Mouse (Mus musculus) lung, embryonic 14.5 days (tissue): Measurements from ENCODE around the gene Mpc1. TPM values are rescaled to one million over a fixed set of nuclear protein-coding genes. Genes with fewer than 3 reads are reported as not detected.
"Not testable (repeated sequence)": the region's sequence is repeated elsewhere in the genome, so short reads cannot be mapped to it uniquely, and the experiment has no call there.

Experiments used
- ATAC-seq: fragments of 200-750 bp; cut with Nextera tagmentation; 2 replicates; pipeline ENCODE4 v1.8.0; 2017; ENCODE audit warnings: mild to moderate bottlenecking, moderate TSS enrichment, moderate library complexity; ENCODE audit not compliant: insufficient read depth
- DNase-seq: peaks from one replicate; pipeline ENCODE4 v3.0.0-alpha.2; 2015
- H3K27ac ChIP-seq: fragments of 300-500 bp; sonication (generic); 2 replicates; pipeline ENCODE4 v1.5.1; 2014; ENCODE audit warnings: low read depth, mild to moderate bottlenecking, moderate library complexity
- H3K27me3 ChIP-seq: fragments of 300-500 bp; sonication (generic); 2 replicates; pipeline ENCODE4 v1.6.1; 2014; ENCODE audit warnings: low read length, control low read depth; ENCODE audit not compliant: insufficient read depth
- H3K36me3 ChIP-seq: fragments of 300-500 bp; sonication (generic); 2 replicates; pipeline ENCODE4 v1.6.1; 2014; ENCODE audit warnings: control low read depth; ENCODE audit not compliant: insufficient read depth
- H3K4me1 ChIP-seq: fragments of 300-500 bp; sonication (generic); 2 replicates; pipeline ENCODE4 v1.6.1; 2014; ENCODE audit warnings: antibody characterized with exemption, control low read depth; ENCODE audit not compliant: insufficient read depth
- H3K4me2 ChIP-seq: fragments of 300-500 bp; sonication (generic); 2 replicates; pipeline ENCODE4 v1.6.1; 2014; ENCODE audit warnings: mild to moderate bottlenecking
- H3K4me3 ChIP-seq: fragments of 300-500 bp; sonication (generic); 2 replicates; pipeline ENCODE4 v1.5.1; 2014; ENCODE audit warnings: low read depth, low read length
- H3K9ac ChIP-seq: fragments of 300-500 bp; sonication (generic); 2 replicates; pipeline ENCODE4 v1.6.1; 2014
- H3K9me3 ChIP-seq: fragments of 300-500 bp; sonication (generic); 2 replicates; pipeline ENCODE4 v1.6.1; 2016; ENCODE audit warnings: low read depth, low read length, control low read depth
- CTCF ChIP-seq: IDR thresholded peaks from 2 replicates; pipeline ENCODE4 v1.5.1; 2016; ENCODE audit warnings: antibody characterized with exemption, low read depth
- WGBS: fragments of 180-500 bp; shearing (Covaris S2); extraction: QIAGEN DNeasy Blood & Tissue Kit; methylation state at CpG from one replicate; pipeline ENCODE4 v1.1.7; 2014; 5-methylcytosine and 5-hydroxymethylcytosine counted together
- polyA plus RNA-seq: library from polyadenylated mRNA; unstranded; fragments of >200 nt; fragmentation: Nextera tagmentation; extraction: Ambion mirVana; gene quantifications from 2 replicates; pipeline ENCODE4 v1.2.1, GENCODE M21; 2014

The Mpc1 gene
- polyA plus RNA-seq, 1 experiment from 2014 or later, result 154 TPM

GRCm38 (mm10) chr17:8328511-8329174 is 45.9 kb downstream of the Mpc1 start:
- no peak; the same call in 1 of the 2 replicates for ATAC-seq
- Histone ChIP-seq H3K9ac (no peak overlapping the region), H3K4me1 (no peaks in the 10 kb centered on the region), H3K4me2 (no peak overlapping the region), H3K27ac (no peak overlapping the region), H3K27me3 (no peaks in the 10 kb centered on the region), H3K4me3 (no peak overlapping the region), H3K9me3 (no peaks in the 10 kb centered on the region), H3K36me3 (peaks cover 5% of the 10 kb centered on the region; the same call in 1 of the 2 replicates)
- 71% methylated on average over 7 of the region's 7 CpGs for WGBS
- peak; percentile 30 for DNase-seq
- TF ChIP-seq CTCF, result peak; percentile 54

GRCm38 (mm10) chr17:8330602-8331001 is 47.9 kb downstream of the Mpc1 start:
- Histone ChIP-seq H3K4me3 (no peak overlapping the region), H3K9ac (no peak overlapping the region), H3K36me3 (peaks cover 5% of the 10 kb centered on the region; the same call in 1 of the 2 replicates), H3K9me3 (no peaks in the 10 kb centered on the region), H3K4me2 (no peak overlapping the region), H3K27ac (no peak overlapping the region), H3K4me1 (no peaks in the 10 kb centered on the region), H3K27me3 (no peaks in the 10 kb centered on the region)
- ATAC-seq, result no peak
- DNase-seq, result no peak
- 70% methylated on average over 5 of the region's 5 CpGs for WGBS
- no peak for TF ChIP-seq CTCF

GRCm38 (mm10) chr17:8337159-8337558 is 54.5 kb downstream of the Mpc1 start, which contains the start of gene Prr18:
TSS of gene Prr18 (plus strand) at chr17:8337459.
- not testable (repeated sequence) for ATAC-seq, H3K36me3 ChIP-seq
- no CpG with 5 or more reads among the region's 5 CpGs for WGBS

GRCm38 (mm10) chr17:8339666-8340374 is 57.1 kb downstream of the Mpc1 start:
- ATAC-seq (peak; percentile 44; the same call in 1 of the 2 replicates), DNase-seq (peak; percentile 66)
- no peaks in the 10 kb centered on the region for H3K9me3 ChIP-seq
- H3K9ac ChIP-seq, result no peak overlapping the region
- H3K27ac ChIP-seq, result no peak overlapping the region
- H3K4me3 ChIP-seq, result peak overlapping the region; percentile 52
- no peaks in the 10 kb centered on the region for H3K36me3 ChIP-seq
- peaks cover 43% of the 10 kb centered on the region for H3K27me3 ChIP-seq
- 0 out of 2 replicates have a peak, but pooled peaks cover 4% of the 10 kb centered on the region for H3K4me1 ChIP-seq
- peak overlapping the region; percentile 99 for H3K4me2 ChIP-seq
- 21% methylated on average over 8 of the region's 8 CpGs for WGBS
- TF ChIP-seq CTCF, result no peak

More at GRCm38 (mm10) chr17:8337159-8337558, 54.5 kb downstream of the Mpc1 start, which contains the start of gene Prr18:
- peaks cover 37% of the 10 kb centered on the region for H3K27me3 ChIP-seq
- H3K27ac ChIP-seq, H3K4me2 ChIP-seq, H3K4me1 ChIP-seq, H3K4me3 ChIP-seq, H3K9me3 ChIP-seq, H3K9ac ChIP-seq, DNase-seq: not testable (repeated sequence)

GRCm38 (mm10) chr17:8340407-8341359 is 58.0 kb downstream of the Mpc1 start:
- peaks cover 43% of the 10 kb centered on the region for H3K27me3 ChIP-seq
- DNase-seq, result peak; percentile 58
- under 1% methylated on average over 82 of the region's 92 CpGs for WGBS

GRCm38 (mm10) chr17:8341360-8341963 is 58.8 kb downstream of the Mpc1 start:
- Histone ChIP-seq H3K27me3 (peaks cover 43% of the 10 kb centered on the region), H3K4me2 (peak overlapping the region; percentile 99), H3K9ac (peak overlapping the region; percentile 48), H3K27ac (no peak overlapping the region), H3K4me1 (0 out of 2 replicates have a peak, but pooled peaks cover 4% of the 10 kb centered on the region), H3K9me3 (no peaks in the 10 kb centered on the region), H3K36me3 (no peaks in the 10 kb centered on the region), H3K4me3 (peak overlapping the region; percentile 52)
- 10% methylated on average over 43 of the region's 46 CpGs for WGBS
- no peak for TF ChIP-seq CTCF
- ATAC-seq (peak; percentile 26; the same call in 1 of the 2 replicates), DNase-seq (no peak)

More at GRCm38 (mm10) chr17:8340407-8341359, 58.0 kb downstream of the Mpc1 start:
- peak overlapping the region; percentile 99 for H3K4me2 ChIP-seq
- no peak overlapping the region for H3K27ac ChIP-seq
- H3K4me3 ChIP-seq, result peak overlapping the region; percentile 52
- ATAC-seq, result peak; percentile 74
- no peaks in the 10 kb centered on the region for H3K36me3 ChIP-seq
- H3K9ac ChIP-seq, result peak overlapping the region; percentile 48
- TF ChIP-seq CTCF, result no peak
- H3K9me3 ChIP-seq, result no peaks in the 10 kb centered on the region
- H3K4me1 ChIP-seq, result 0 out of 2 replicates have a peak, but pooled peaks cover 4% of the 10 kb centered on the region
